Mouse (Mus musculus) E14TG2a.4 (cell line): ENCODE measurements around the gene Iqcf3.

Experiments used
- H3K27me3 ChIP-seq: 2 replicates; pipeline ENCODE4 v1.6.1; 2014; ENCODE audit warnings: low read length, control low read depth; ENCODE audit not compliant: insufficient read depth
- H3K36me3 ChIP-seq: 2 replicates; pipeline ENCODE4 v1.6.1; 2014; ENCODE audit warnings: low read length, control low read depth; ENCODE audit not compliant: insufficient read depth
- H3K4me1 ChIP-seq: replicated peaks from 2 replicates; pipeline ENCODE4 v1.6.1; 2014; ENCODE audit warnings: low read depth, low read length, control low read depth
- H3K4me3 ChIP-seq: replicated peaks from 2 replicates; pipeline ENCODE4 v1.5.1; 2014; ENCODE audit warnings: mild to moderate bottlenecking, low read length
- H3K9me3 ChIP-seq: 2 replicates; pipeline ENCODE4 v1.6.1; 2014; ENCODE audit warnings: low read length, control low read depth
- CTCF ChIP-seq: conservative IDR thresholded peaks from 2 replicates; pipeline ENCODE4 v1.5.1; 2014; ENCODE audit warnings: low read length
- NANOG ChIP-seq: IDR thresholded peaks from 2 replicates; pipeline ENCODE4 v1.6.1; 2014; ENCODE audit warnings: borderline replicate concordance, low read length, mixed read lengths
- POU5F1 ChIP-seq: IDR thresholded peaks from 2 replicates; pipeline ENCODE4 v1.6.1; 2014; ENCODE audit warnings: low read length, borderline replicate concordance

The Iqcf3 gene

GRCm38 (mm10) chr9:106457163-106457559 lies 104.3 kb downstream of the Iqcf3 start:
- H3K4me1 ChIP-seq: peaks cover 86% of the 10 kb centered on the region
- TF ChIP-seq POU5F1 (no peak), CTCF (no peak)

GRCm38 (mm10) chr9:106456325-106457162 lies 104.9 kb downstream of the Iqcf3 start:
- Histone ChIP-seq H3K4me3 (peak overlapping the region; percentile 84), H3K27me3 (no peaks in the 10 kb centered on the region), H3K36me3 (peaks cover 53% of the 10 kb centered on the region), H3K4me1 (peaks cover 86% of the 10 kb centered on the region), H3K9me3 (no peaks in the 10 kb centered on the region)
- no peak for TF ChIP-seq POU5F1
- TF ChIP-seq CTCF: no peak
- no peak for TF ChIP-seq NANOG

More at GRCm38 (mm10) chr9:106457163-106457559, 104.3 kb downstream of the Iqcf3 start:
- Histone ChIP-seq H3K9me3 (no peaks in the 10 kb centered on the region), H3K4me3 (peak overlapping the region; percentile 84), H3K27me3 (no peaks in the 10 kb centered on the region), H3K36me3 (peaks cover 60% of the 10 kb centered on the region)

GRCm38 (mm10) chr9:106454888-106455681 lies 106.3 kb downstream of the Iqcf3 start:
- TF ChIP-seq POU5F1 (no peak), NANOG (no peak), CTCF (no peak)

GRCm38 (mm10) chr9:106454071-106454761 lies 107.2 kb downstream of the Iqcf3 start:
- peaks cover 32% of the 10 kb centered on the region for H3K36me3 ChIP-seq
- H3K9me3 ChIP-seq: no peaks in the 10 kb centered on the region
- H3K4me1 ChIP-seq: peaks cover 84% of the 10 kb centered on the region
- TF ChIP-seq POU5F1 (no peak), CTCF (no peak), NANOG (no peak)
- peaks cover 3% of the 10 kb centered on the region; the same call in 1 of the 2 replicates for H3K27me3 ChIP-seq
- H3K4me3 ChIP-seq: peak overlapping the region; percentile 84

More at GRCm38 (mm10) chr9:106454888-106455681, 106.3 kb downstream of the Iqcf3 start:
- Histone ChIP-seq H3K27me3 (no peaks in the 10 kb centered on the region), H3K4me1 (peaks cover 88% of the 10 kb centered on the region), H3K9me3 (no peaks in the 10 kb centered on the region), H3K4me3 (peak overlapping the region; percentile 84), H3K36me3 (peaks cover 40% of the 10 kb centered on the region)

GRCm38 (mm10) chr9:106453271-106454070 lies 108.0 kb downstream of the Iqcf3 start, which contains the start of gene Pcbp4:
TSS of gene Pcbp4 (plus strand) at chr9:106453291.
- Histone ChIP-seq H3K4me1 (peaks cover 84% of the 10 kb centered on the region), H3K27me3 (peaks cover 7% of the 10 kb centered on the region; the same call in 1 of the 2 replicates), H3K9me3 (no peaks in the 10 kb centered on the region), H3K4me3 (peak within 1 kb of the TSS; percentile 90), H3K36me3 (peaks cover 24% of the 10 kb centered on the region)
- no peak for TF ChIP-seq NANOG
